Mouse (Mus musculus) large intestine, adult 2 months (tissue): ENCODE results near the gene Nhs. TPM values are rescaled to one million over a fixed set of nuclear protein-coding genes. Genes with fewer than 3 reads are reported as not detected.

Source experiments
- DNase-seq: peaks from one replicate; pipeline ENCODE4 v3.0.0-alpha.2; 2012; ENCODE audit warnings: low read depth, low spot score
- WGBS: fragments of 180-500 bp; shearing (Covaris S2); methylation state at CpG from one replicate; pipeline ENCODE4 v1.1.7; 2018; 5-methylcytosine and 5-hydroxymethylcytosine counted together
- polyA plus RNA-seq: library from polyadenylated mRNA; depleted of rRNA; stranded (reverse); fragments of >200 nt; gene quantifications from 2 replicates; pipeline ENCODE4 v1.2.3, GENCODE M21; 2012

The Nhs gene
- polyA plus RNA-seq, 1 experiment: 0.29 TPM

DNA sequence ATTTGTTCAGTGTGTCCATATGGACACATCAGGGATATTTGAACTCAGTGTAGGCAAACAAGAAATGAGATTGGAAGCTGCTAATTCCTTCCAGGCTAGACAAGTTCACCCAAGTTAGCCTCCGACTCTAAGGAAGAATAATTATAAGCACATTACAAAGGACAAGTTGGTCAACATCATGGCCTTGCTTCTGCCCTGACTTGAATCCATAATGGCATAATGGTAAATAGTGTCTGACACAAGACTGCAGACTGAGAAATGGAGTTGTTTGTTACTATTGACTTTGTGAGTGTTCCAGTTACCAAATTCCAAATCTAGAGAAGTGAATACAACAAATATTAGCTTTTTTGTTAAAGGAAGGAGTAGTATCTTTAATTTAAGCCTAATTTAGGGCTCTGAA, 196.7 kb downstream of the Nhs start:
- WGBS: 87% methylated on average over 1 of the region's 1 CpGs
- DNase-seq: no peak

- no peak for DNase-seq
- 44% methylated on average over 6 of the region's 6 CpGs for WGBS
These were observed 197.8 kb downstream of the Nhs start for GRCm38 (mm10) chrX:161961756-161962155.

- WGBS: 21% methylated on average over 4 of the region's 4 CpGs
- DNase-seq: peak; percentile 25
These were observed 198.4 kb downstream of the Nhs start for GRCm38 (mm10) chrX:161961176-161961575.

GRCm38 (mm10) chrX:161952356-161952755, 207.2 kb downstream of the Nhs start:
- DNase-seq: no peak

- 44% methylated on average over 4 of the region's 4 CpGs for WGBS
- DNase-seq: no peak
These were observed 216.3 kb downstream of the Nhs start for GRCm38 (mm10) chrX:161943098-161943680.

DNA sequence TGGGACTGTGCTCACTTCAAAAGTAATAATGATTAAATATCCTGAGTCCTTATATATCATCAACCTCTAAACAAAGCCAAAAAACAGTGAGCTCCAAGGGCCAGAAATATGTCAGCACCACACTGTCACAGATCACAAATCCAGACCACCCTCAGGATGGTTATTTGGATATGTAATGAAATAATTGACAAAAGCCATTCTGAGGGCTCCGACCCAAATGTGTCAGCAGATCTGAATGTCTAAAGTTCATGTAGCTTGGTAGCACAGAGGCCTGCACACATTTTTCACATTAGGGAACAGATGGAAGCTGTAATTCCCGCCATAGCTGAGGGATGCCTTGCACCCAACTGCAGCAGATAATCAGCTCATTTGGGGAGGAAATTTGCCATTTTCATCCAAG, 218.8 kb downstream of the Nhs start:
- WGBS: 73% methylated on average over 2 of the region's 2 CpGs
- DNase-seq: no peak

DNA sequence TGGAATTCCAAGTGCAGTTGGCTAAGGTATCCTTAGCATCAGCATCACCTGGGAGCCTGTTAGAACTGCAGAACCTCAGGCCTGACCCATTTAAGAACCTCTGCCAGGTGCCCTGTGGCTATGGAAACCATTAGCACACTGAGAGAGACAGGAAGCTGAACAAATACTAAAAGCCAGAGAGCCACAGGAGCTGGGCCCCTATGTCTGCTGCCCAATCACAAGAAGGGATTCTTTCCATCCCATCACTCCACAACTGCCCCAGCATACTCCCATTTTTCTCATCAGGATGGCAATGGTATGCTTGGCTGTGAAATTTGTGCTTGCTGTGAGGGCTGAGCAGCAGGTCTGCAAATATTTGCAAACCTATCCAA, 232.9 kb downstream of the Nhs start:
- no peak for DNase-seq

GRCm38 (mm10) chrX:161925973-161926682, 233.4 kb downstream of the Nhs start:
- 44% methylated on average over 6 of the region's 6 CpGs for WGBS
- no peak for DNase-seq

- 80% methylated on average over 2 of the region's 2 CpGs for WGBS
- DNase-seq: no peak
These were observed 236.9 kb downstream of the Nhs start for GRCm38 (mm10) chrX:161922655-161923054.

- WGBS: 36% methylated on average over 1 of the region's 1 CpGs
- no peak for DNase-seq
These were observed 237.9 kb downstream of the Nhs start for GRCm38 (mm10) chrX:161921581-161921980.

GRCm38 (mm10) chrX:161909963-161910362, 249.6 kb downstream of the Nhs start:
- no peak for DNase-seq
- 74% methylated on average over 4 of the region's 4 CpGs for WGBS

GRCm38 (mm10) chrX:161908652-161909403, 250.7 kb downstream of the Nhs start:
- WGBS: 22% methylated on average over 48 of the region's 48 CpGs

DNA sequence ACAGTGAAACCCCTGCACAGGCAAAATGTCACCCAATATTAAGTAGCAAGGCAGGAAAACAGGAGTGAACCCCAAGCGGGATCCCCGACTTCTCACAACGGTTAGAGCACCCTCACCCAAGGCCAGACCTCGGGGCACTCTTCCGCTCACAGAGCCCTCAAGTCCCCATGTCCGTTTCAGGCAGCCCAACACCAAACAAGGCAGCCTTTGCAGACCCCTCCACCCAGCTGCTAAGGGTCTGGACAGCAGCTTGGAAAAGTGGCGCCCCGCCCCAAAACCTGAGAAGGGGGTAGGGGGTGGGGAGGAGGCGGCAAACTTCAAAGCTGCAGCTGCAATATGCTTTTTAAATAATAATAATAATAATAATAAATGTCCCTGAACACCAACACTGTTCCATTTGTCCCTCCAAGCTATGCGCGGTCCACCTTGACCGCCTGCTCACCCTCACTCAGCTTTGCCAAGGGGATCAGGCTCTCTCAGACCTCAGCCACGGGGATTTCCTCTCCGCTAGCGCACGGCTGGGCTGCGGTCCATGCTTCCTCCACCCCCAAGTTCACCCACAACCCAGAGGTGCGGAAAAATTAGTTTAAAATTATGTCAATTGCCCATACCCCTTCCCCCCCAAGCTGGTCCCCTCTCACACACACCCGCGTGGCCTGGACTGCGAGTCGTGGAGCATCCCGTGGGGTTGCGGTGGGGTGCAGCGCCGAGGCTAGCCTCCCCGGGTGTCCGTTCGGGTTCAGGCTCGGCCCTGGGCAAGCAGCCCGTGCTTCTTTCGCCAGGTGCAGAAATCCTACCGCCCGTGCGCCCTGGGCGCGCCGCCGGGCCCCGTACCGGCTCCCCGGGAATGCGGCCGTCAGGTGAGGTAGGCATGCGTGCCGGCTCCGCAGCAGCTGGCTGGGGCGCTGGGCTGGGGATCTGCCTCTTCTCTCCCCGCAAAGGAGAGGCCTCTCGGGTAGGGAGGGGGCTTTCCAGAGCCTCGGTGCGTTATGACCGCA, 251.6 kb downstream of the Nhs start:
- DNase-seq: no peak
- 33% methylated on average over 53 of the region's 53 CpGs for WGBS

More at GRCm38 (mm10) chrX:161908652-161909403, 250.7 kb downstream of the Nhs start:
- no peak for DNase-seq

GRCm38 (mm10) chrX:161894442-161894841, 265.1 kb downstream of the Nhs start:
- DNase-seq: no peak
- 61% methylated on average over 2 of the region's 2 CpGs for WGBS

DNA sequence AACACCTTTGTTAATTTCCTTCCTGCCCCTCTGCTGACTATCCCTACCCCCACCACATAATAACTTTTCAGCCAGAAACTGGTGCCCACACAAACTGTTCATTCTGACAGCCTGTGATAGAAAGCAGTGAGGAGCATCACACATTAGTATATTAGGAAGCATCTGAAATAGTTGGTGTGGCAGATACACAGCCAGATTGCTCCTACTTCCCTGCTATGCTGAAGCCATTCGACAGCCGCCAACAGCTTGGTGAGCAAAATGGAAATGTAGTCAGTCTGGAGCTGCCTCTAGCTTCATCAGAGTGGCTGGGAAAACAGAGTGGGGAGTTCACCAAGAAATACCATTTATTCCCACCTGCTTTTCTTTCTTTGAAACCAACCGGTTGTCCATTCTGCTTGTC, 275.9 kb downstream of the Nhs start:
- no peak for DNase-seq
- 89% methylated on average over 3 of the region's 3 CpGs for WGBS

DNA sequence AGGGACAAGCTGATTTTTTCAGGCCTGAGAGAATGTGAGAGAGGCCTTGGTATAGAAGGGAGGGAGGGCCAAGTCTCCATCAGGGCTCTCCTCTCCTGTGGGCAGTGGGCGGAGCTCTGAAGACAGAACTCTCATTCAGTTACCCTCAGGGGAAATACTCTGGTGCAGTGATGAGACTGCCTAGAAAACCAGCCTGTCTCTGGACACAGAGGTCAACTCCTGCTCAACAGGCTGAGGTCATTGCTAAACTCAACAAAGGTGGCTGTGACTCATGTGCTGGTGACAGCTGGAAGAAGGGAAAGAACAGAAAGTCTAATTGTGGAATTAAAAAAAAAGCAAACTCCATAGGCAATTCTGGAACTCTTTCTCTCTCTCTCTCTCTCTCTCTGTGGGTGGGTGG, 282.4 kb downstream of the Nhs start:
- DNase-seq: no peak
- 92% methylated on average over 1 of the region's 1 CpGs for WGBS

GRCm38 (mm10) chrX:161873511-161873910, 286.0 kb downstream of the Nhs start:
- DNase-seq: no peak

GRCm38 (mm10) chrX:161871306-161871705, 288.2 kb downstream of the Nhs start:
- DNase-seq: no peak
- WGBS: 88% methylated on average over 7 of the region's 7 CpGs

GRCm38 (mm10) chrX:161855630-161856029, 303.9 kb downstream of the Nhs start:
- no peak for DNase-seq
- 76% methylated on average over 2 of the region's 2 CpGs for WGBS
